Mouse (Mus musculus) intestine, embryonic 14.5 days (tissue): ENCODE results near the gene Ccdc154. TPM values are rescaled to one million over a fixed set of nuclear protein-coding genes. Genes with fewer than 3 reads are reported as not detected.

Source experiments
- ATAC-seq: fragments of 200-750 bp; cut with Nextera tagmentation; replicated peaks from 2 replicates; pipeline ENCODE4 v1.8.0; 2017; ENCODE audit warnings: low read depth, moderate number of reproducible peaks, moderate TSS enrichment, moderate library complexity; ENCODE audit not compliant: low FRiP score, low TSS enrichment
- DNase-seq: peaks from one replicate; pipeline ENCODE4 v3.0.0-alpha.2; 2018; ENCODE audit warnings: low spot score
- H3K27ac ChIP-seq: fragments of 300-500 bp; sonication (generic); 2 replicates; pipeline ENCODE4 v1.5.1; 2014; ENCODE audit warnings: low read depth, mild to moderate bottlenecking, control low read depth
- H3K27me3 ChIP-seq: fragments of 300-500 bp; sonication (generic); replicated peaks from 2 replicates; pipeline ENCODE4 v1.6.1; 2014; ENCODE audit warnings: low read length, control low read depth; ENCODE audit not compliant: control insufficient read depth, insufficient read depth
- H3K36me3 ChIP-seq: fragments of 300-500 bp; sonication (generic); 2 replicates; pipeline ENCODE4 v1.6.1; 2014; ENCODE audit warnings: low read length, control low read depth; ENCODE audit not compliant: control insufficient read depth, insufficient read depth
- H3K4me1 ChIP-seq: fragments of 300-500 bp; sonication (generic); replicated peaks from 2 replicates; pipeline ENCODE4 v1.6.1; 2014; ENCODE audit warnings: low read length, control low read depth, mixed read lengths; ENCODE audit not compliant: control insufficient read depth, insufficient read depth
- H3K4me2 ChIP-seq: fragments of 300-500 bp; sonication (generic); 2 replicates; pipeline ENCODE4 v1.6.1; 2014; ENCODE audit warnings: low read length
- H3K4me3 ChIP-seq: fragments of 300-500 bp; sonication (generic); 2 replicates; pipeline ENCODE4 v1.5.1; 2014; ENCODE audit warnings: low read depth, low read length, control low read depth, mixed read lengths
- H3K9ac ChIP-seq: fragments of 300-500 bp; sonication (generic); 2 replicates; pipeline ENCODE4 v1.6.1; 2014; ENCODE audit warnings: mild to moderate bottlenecking, low read length
- H3K9me3 ChIP-seq: fragments of 300-500 bp; sonication (generic); 2 replicates; pipeline ENCODE4 v1.6.1; 2016; ENCODE audit warnings: low read length, control low read depth; ENCODE audit not compliant: control insufficient read depth
- WGBS: fragments of 180-500 bp; shearing (Covaris S2); extraction: QIAGEN DNeasy Blood & Tissue Kit; methylation state at CpG from one replicate; pipeline ENCODE4 v1.1.7; 2014; 5-methylcytosine and 5-hydroxymethylcytosine counted together
- polyA plus RNA-seq: library from polyadenylated mRNA; unstranded; fragments of >200 nt; fragmentation: Nextera tagmentation; extraction: Ambion mirVana; gene quantifications from 2 replicates; pipeline ENCODE4 v1.2.1, GENCODE M21; 2014

Gene Ccdc154
- polyA plus RNA-seq, 1 experiment from 2014 or later, result 0.07 TPM

GRCm38 (mm10) chr17:25169706-25170105, 7.4 kb downstream of the Ccdc154 start:
- no peak overlapping the region for H3K9ac ChIP-seq
- no peak for ATAC-seq
- H3K36me3 ChIP-seq, result no peaks in the 10 kb centered on the region
- 85% methylated on average over 2 of the region's 2 CpGs for WGBS
- DNase-seq, result no peak
- no peaks in the 10 kb centered on the region for H3K9me3 ChIP-seq
- H3K4me1 ChIP-seq, result no peaks in the 10 kb centered on the region
- H3K4me3 ChIP-seq, result no peak overlapping the region
- H3K4me2 ChIP-seq, result no peak overlapping the region
- no peak overlapping the region for H3K27ac ChIP-seq
- no peaks in the 10 kb centered on the region for H3K27me3 ChIP-seq

- Histone ChIP-seq H3K4me1 (no peaks in the 10 kb centered on the region), H3K27me3 (no peaks in the 10 kb centered on the region), H3K4me3 (no peak overlapping the region), H3K9me3 (no peaks in the 10 kb centered on the region), H3K4me2 (no peak overlapping the region), H3K36me3 (no peaks in the 10 kb centered on the region), H3K9ac (no peak overlapping the region), H3K27ac (no peak overlapping the region)
- ATAC-seq (no peak), DNase-seq (no peak)
- WGBS, result 80% methylated on average over 3 of the region's 3 CpGs
Measured at GRCm38 (mm10) chr17:25172558-25172957, 10.3 kb downstream of the Ccdc154 start.

- H3K9me3 ChIP-seq, result no peaks in the 10 kb centered on the region
- no peak within 1 kb of the TSS for H3K4me3 ChIP-seq
Measured at GRCm38 (mm10) chr17:25175411-25175810, 13.2 kb downstream of the Ccdc154 start, which contains the start of gene Gm38655. TSS of gene Gm38655 (minus strand) at chr17:25175471.

GRCm38 (mm10) chr17:25183232-25183631, 21.0 kb downstream of the Ccdc154 start:
- Histone ChIP-seq H3K9ac (no peak overlapping the region), H3K9me3 (no peaks in the 10 kb centered on the region), H3K4me1 (peaks cover 12% of the 10 kb centered on the region), H3K4me2 (peak overlapping the region; percentile 83), H3K27ac (no peak overlapping the region), H3K36me3 (peaks cover 9% of the 10 kb centered on the region; the same call in 1 of the 2 replicates), H3K27me3 (no peaks in the 10 kb centered on the region), H3K4me3 (no peak overlapping the region)
- ATAC-seq (no peak), DNase-seq (no peak)

More at GRCm38 (mm10) chr17:25175411-25175810, 13.2 kb downstream of the Ccdc154 start, which contains the start of gene Gm38655:
- DNase-seq (no peak), ATAC-seq (peak; percentile 81)
- no peaks in the 10 kb centered on the region for H3K4me1 ChIP-seq
- H3K36me3 ChIP-seq, result no peaks in the 10 kb centered on the region
- H3K27me3 ChIP-seq, result no peaks in the 10 kb centered on the region
- no peak within 1 kb of the TSS for H3K9ac ChIP-seq
- H3K4me2 ChIP-seq, result no peak within 1 kb of the TSS
- H3K27ac ChIP-seq, result no peak within 1 kb of the TSS
- 63% methylated on average over 9 of the region's 9 CpGs for WGBS

GRCm38 (mm10) chr17:25184129-25184691, 21.9 kb downstream of the Ccdc154 start, which contains the start of gene BC003965:
TSS of gene BC003965 (plus strand) at chr17:25184554.
- Histone ChIP-seq H3K4me1 (peaks cover 14% of the 10 kb centered on the region), H3K4me2 (peak within 1 kb of the TSS; percentile 83), H3K27ac (peak within 1 kb of the TSS; percentile 86), H3K9me3 (no peaks in the 10 kb centered on the region), H3K36me3 (peaks cover 9% of the 10 kb centered on the region; the same call in 1 of the 2 replicates), H3K27me3 (no peaks in the 10 kb centered on the region), H3K9ac (peak within 1 kb of the TSS; percentile 63), H3K4me3 (peak within 1 kb of the TSS; percentile 92)
- under 1% methylated on average over 50 of the region's 50 CpGs for WGBS
- ATAC-seq (peak; percentile 83), DNase-seq (peak; percentile 99)

- Histone ChIP-seq H3K27ac (peak overlapping the region; percentile 86; the same call in 1 of the 2 replicates), H3K4me3 (peak overlapping the region; percentile 92), H3K9me3 (no peaks in the 10 kb centered on the region), H3K36me3 (peaks cover 9% of the 10 kb centered on the region; the same call in 1 of the 2 replicates), H3K9ac (peak overlapping the region; percentile 63), H3K4me1 (peaks cover 20% of the 10 kb centered on the region), H3K27me3 (no peaks in the 10 kb centered on the region), H3K4me2 (peak overlapping the region; percentile 78)
- DNase-seq, result peak; percentile 53
- 7% methylated on average over 17 of the region's 17 CpGs for WGBS
- ATAC-seq, result peak; percentile 21
Measured at GRCm38 (mm10) chr17:25184961-25185360, 22.7 kb downstream of the Ccdc154 start.

GRCm38 (mm10) chr17:25187784-25188149, 25.5 kb downstream of the Ccdc154 start:
- peaks cover 21% of the 10 kb centered on the region for H3K36me3 ChIP-seq
- DNase-seq, result peak; percentile 56
- H3K9me3 ChIP-seq, result no peaks in the 10 kb centered on the region
- peak overlapping the region; percentile 77 for H3K27ac ChIP-seq
- peak overlapping the region; percentile 85 for H3K4me2 ChIP-seq
- H3K27me3 ChIP-seq, result no peaks in the 10 kb centered on the region
- H3K4me1 ChIP-seq, result peaks cover 20% of the 10 kb centered on the region
- ATAC-seq, result no peak
- peak overlapping the region; percentile 84 for H3K4me3 ChIP-seq
- H3K9ac ChIP-seq, result peak overlapping the region; percentile 91
- WGBS, result 5% methylated on average over 11 of the region's 11 CpGs

GRCm38 (mm10) chr17:25188150-25189031, 26.1 kb downstream of the Ccdc154 start, which contains the start of gene Unkl:
TSS of gene Unkl (plus strand) at chr17:25188397.
- Histone ChIP-seq H3K4me2 (peak within 1 kb of the TSS; percentile 85), H3K9me3 (no peaks in the 10 kb centered on the region), H3K36me3 (peaks cover 26% of the 10 kb centered on the region), H3K4me3 (peak within 1 kb of the TSS; percentile 84), H3K9ac (peak within 1 kb of the TSS; percentile 91), H3K4me1 (peaks cover 20% of the 10 kb centered on the region), H3K27me3 (no peaks in the 10 kb centered on the region), H3K27ac (peak within 1 kb of the TSS; percentile 77)
- DNase-seq, result peak; percentile 86
- WGBS, result under 1% methylated on average over 90 of the region's 104 CpGs
- ATAC-seq, result peak; percentile 39; the same call in 1 of the 2 replicates
